Mouse (Mus musculus) Patski (cell line): ENCODE results near the gene Sbk2. TPM values are rescaled to one million over a fixed set of nuclear protein-coding genes. Genes with fewer than 3 reads are reported as not detected.
A peak's percentile ranks its signal among the peaks of the same experiment; 100 is the strongest.

Source experiments
- ATAC-seq: fragments of 100-300 bp; one replicate; pipeline ENCODE4 v1.8.0; 2021
- CTCF ChIA-PET: fragments of 350-600 bp; sonication (Branson Sonifier 250); formaldehyde crosslinking; loops from one replicate; lab custom pipeline; 2022; ENCODE audit warnings: inconsistent platforms; lab: Charles Lee
- POLR2A ChIA-PET: fragments of 350-600 bp; sonication (Branson Sonifier 250); formaldehyde crosslinking; loops from one replicate; lab custom pipeline; 2022; ENCODE audit warnings: antibody characterized with exemption, inconsistent platforms; lab: Charles Lee
- DNase-seq: peaks from one replicate; pipeline ENCODE4 v3.0.0-alpha.2; 2011; ENCODE audit warnings: low read depth, low spot score
- H3K27me3 ChIP-seq: fragments of 371-371 bp; one replicate; pipeline ENCODE4 v1.5.1; 2021
- CTCF ChIP-seq: fragments of 100-300 bp; IDR thresholded peaks from one replicate; pipeline ENCODE4 v1.5.1; 2021
- in situ Hi-C: fragments of 300-500 bp; cut with MboI; formaldehyde crosslinking; loops from 3 replicates; pipeline ENCODE4 v1.11.1; 2018; ENCODE audit warnings: low pct_unique_long_range_greater_than_20kb, mixed read lengths
- polyA plus RNA-seq: library from polyadenylated mRNA; unstranded; gene quantifications from one replicate; pipeline ENCODE4 v1.2.3, GENCODE M21; 2021

The Sbk2 gene
- polyA plus RNA-seq, 1 experiment from 2014 or later: 1.8 TPM

GRCm38 (mm10) chr7:4917494-4917893 is 46.7 kb downstream of the Sbk2 start:
- TF ChIP-seq CTCF: no peak
- POLR2A ChIA-PET: no interaction called here
- no peak for ATAC-seq
- in situ Hi-C loops: loop anchor here (5.0 kb wide), 1 partner anchor 105 kb away; the partner anchor contains the start of gene Ube2s
- CTCF ChIA-PET: no interaction called here
- no peaks in the 10 kb centered on the region for H3K27me3 ChIP-seq
- no peak for DNase-seq

GRCm38 (mm10) chr7:4915669-4916416 is 48.4 kb downstream of the Sbk2 start:
- DNase-seq: no peak
- CTCF ChIA-PET: interaction anchor here (1.1 to 2.6 kb wide), 3 partner anchors 10 to 104 kb away, joined by 3 to 6 read pairs (median 5); partner anchors contain the start of genes Ssc5d and Ube2s
- in situ Hi-C loops: loop anchor here (5.0 kb wide), 1 partner anchor 104 kb away; the partner anchor contains the start of gene Ube2s

DNA sequence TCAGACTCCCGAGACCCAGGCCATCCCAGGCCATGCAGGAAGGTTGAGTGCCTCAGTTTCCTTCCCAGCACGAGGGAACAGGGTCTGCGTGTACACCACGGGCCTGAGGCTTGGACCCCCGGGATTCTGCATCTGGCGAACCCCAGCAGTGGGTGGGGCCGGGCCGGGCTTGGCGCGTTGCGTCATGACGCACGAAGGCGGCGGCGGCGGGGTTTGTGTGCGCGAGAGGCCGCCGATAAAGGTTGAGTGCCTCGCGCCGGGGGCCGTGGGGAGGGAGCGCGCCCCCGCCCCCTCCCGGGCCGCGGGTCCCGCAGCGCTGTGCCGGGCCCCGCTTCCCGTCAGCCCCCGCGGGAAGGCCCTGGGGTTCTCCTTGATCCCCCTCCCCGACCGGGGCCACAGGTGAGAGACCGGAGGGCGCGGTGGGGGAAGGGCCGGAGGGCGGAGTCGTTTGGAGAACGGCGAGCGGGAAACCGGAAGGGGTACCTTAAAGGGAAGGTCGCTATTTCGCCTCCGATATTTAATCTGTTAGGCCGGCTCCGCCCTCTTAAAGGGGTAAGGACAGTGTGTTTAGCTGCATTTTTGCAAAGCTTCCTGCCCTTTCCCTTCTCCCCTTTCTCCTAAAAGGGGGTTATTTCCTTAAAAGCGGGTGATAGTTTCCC is 49.1 kb downstream of the Sbk2 start, which contains the start of gene Zfp628:
TSS of gene Zfp628 (plus strand) at position 211 of the 659 bp plus-strand sequence.
- in situ Hi-C loops: loop anchor here (5.0 kb wide), 1 partner anchor 103 kb away; the partner anchor contains the start of gene Ube2s

More at GRCm38 (mm10) chr7:4915669-4916416, 48.4 kb downstream of the Sbk2 start:
- no peak for TF ChIP-seq CTCF
- POLR2A ChIA-PET: interaction anchor here (0.6 to 0.9 kb wide), 5 partner anchors 9 to 414 kb away, joined by 3 to 4 read pairs (median 3); no protein-coding TSS in a partner anchor
- H3K27me3 ChIP-seq: no peaks in the 10 kb centered on the region
- peak; percentile 46 for ATAC-seq

GRCm38 (mm10) chr7:4912248-4912647 is 52.0 kb downstream of the Sbk2 start:
- DNase-seq: no peak

More for the DNA sequence above, 49.1 kb downstream of the Sbk2 start, which contains the start of gene Zfp628:
- ATAC-seq: peak; percentile 89
- DNase-seq: peak; percentile 82
- CTCF ChIA-PET: interaction anchor here (1.1 to 2.6 kb wide), 3 partner anchors 10 to 103 kb away, joined by 3 to 6 read pairs (median 5); partner anchors contain the start of genes Ssc5d and Ube2s
- POLR2A ChIA-PET: interaction anchor here (0.6 to 1.2 kb wide), 6 partner anchors 10 to 413 kb away, joined by 3 to 6 read pairs (median 3); no protein-coding TSS in a partner anchor
- H3K27me3 ChIP-seq: no peaks in the 10 kb centered on the region
- no peak for TF ChIP-seq CTCF

DNA sequence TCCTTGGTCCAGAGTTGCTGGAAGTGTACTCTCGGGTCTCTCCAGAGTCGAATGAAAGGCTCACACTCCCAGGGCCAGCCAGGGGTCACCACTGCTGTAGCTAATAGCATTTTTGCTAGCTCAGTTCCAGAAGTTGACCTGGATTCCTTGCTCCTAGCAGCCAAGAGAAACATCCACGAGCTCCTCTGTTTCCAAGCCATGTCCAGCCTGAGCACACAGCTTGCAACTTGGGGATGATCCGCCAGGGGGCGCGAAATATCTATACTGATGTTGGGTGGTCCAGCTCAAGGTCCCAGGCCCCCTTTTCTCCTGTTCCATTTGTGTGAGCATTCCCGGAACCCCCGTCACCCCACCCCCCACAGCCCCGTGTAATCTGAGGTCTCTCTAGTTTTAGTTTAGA is 52.6 kb downstream of the Sbk2 start:
- no peaks in the 10 kb centered on the region for H3K27me3 ChIP-seq
- in situ Hi-C loops: no loop called here
- no peak for TF ChIP-seq CTCF
- ChIA-PET CTCF (interaction anchor here (0.7 to 1.9 kb wide), 3 partner anchors 10 to 29 kb away, joined by 3 to 7 read pairs (median 3); no protein-coding TSS in a partner anchor), POLR2A (no interaction called here)
- DNase-seq (no peak), ATAC-seq (no peak)

More at GRCm38 (mm10) chr7:4912248-4912647, 52.0 kb downstream of the Sbk2 start:
- H3K27me3 ChIP-seq: no peaks in the 10 kb centered on the region
- CTCF ChIA-PET: interaction anchor here (1.9 kb wide), 1 partner anchor 28 kb away, joined by 7 read pairs; no protein-coding TSS in a partner anchor
- in situ Hi-C loops: no loop called here
- no peak for ATAC-seq
- TF ChIP-seq CTCF: no peak
- POLR2A ChIA-PET: no interaction called here

- ATAC-seq (no peak), DNase-seq (no peak)
- CTCF ChIA-PET: no interaction called here
- in situ Hi-C loops: no loop called here
- POLR2A ChIA-PET: no interaction called here
- H3K27me3 ChIP-seq: peaks cover 3% of the 10 kb centered on the region
- no peak for TF ChIP-seq CTCF
Measured at GRCm38 (mm10) chr7:4906466-4906950, 57.7 kb downstream of the Sbk2 start, which contains the start of gene Gm36210. TSS of gene Gm36210 (minus strand) at chr7:4906516.

- ChIA-PET CTCF (interaction anchor here (0.9 to 1.2 kb wide), 2 partner anchors 9 to 89 kb away, joined by 3 read pairs; no protein-coding TSS in a partner anchor), POLR2A (no interaction called here)
- no peak for DNase-seq
- ATAC-seq: no peak
- in situ Hi-C loops: no loop called here
- H3K27me3 ChIP-seq: peaks cover 3% of the 10 kb centered on the region
- TF ChIP-seq CTCF: no peak
Measured at GRCm38 (mm10) chr7:4902404-4902803, 61.8 kb downstream of the Sbk2 start.

GRCm38 (mm10) chr7:4901171-4901570 is 63.0 kb downstream of the Sbk2 start:
- H3K27me3 ChIP-seq: peaks cover 3% of the 10 kb centered on the region
- ChIA-PET CTCF (interaction anchor here (1.2 to 1.8 kb wide), 2 partner anchors 10 to 32 kb away, joined by 3 to 4 read pairs; partner anchors contain the start of gene Isoc2b), POLR2A (no interaction called here)
- DNase-seq (no peak), ATAC-seq (no peak)
- TF ChIP-seq CTCF: no peak
- in situ Hi-C loops: no loop called here

GRCm38 (mm10) chr7:4900523-4900851 is 63.7 kb downstream of the Sbk2 start:
- peaks cover 3% of the 10 kb centered on the region for H3K27me3 ChIP-seq
- ATAC-seq (no peak), DNase-seq (no peak)
- ChIA-PET POLR2A (no interaction called here), CTCF (interaction anchor here (1.2 to 1.8 kb wide), 2 partner anchors 11 to 31 kb away, joined by 3 to 4 read pairs; partner anchors contain the start of gene Isoc2b)
- in situ Hi-C loops: no loop called here
- no peak for TF ChIP-seq CTCF
